Mouse (Mus musculus): ENCODE data around the gene Cers3.

The Cers3 gene

GRCm38 (mm10) chr7:66743377-66743781 lies at the start of gene Cers3:
Cers3 (plus strand) TSS chr7:66743504.
- in situ Hi-C loops (cut with MboI): no loop called here

- in situ Hi-C loops (cut with MboI): loop anchor here (25.0 kb wide), 2 partner anchors 607 to 943 kb away; partner anchors contain the start of genes Lrrc28, Selenos and Ttc23
These were observed 48.8 kb upstream of the Cers3 start for GRCm38 (mm10) chr7:66694467-66694866.

GRCm38 (mm10) chr7:66702721-66703120 lies 40.6 kb upstream of the Cers3 start:
- in situ Hi-C loops (cut with MboI): loop anchor here (25.0 kb wide), 1 partner anchor 510 kb away; the partner anchor contains the start of gene Lysmd4

GRCm38 (mm10) chr7:66704631-66705030 lies 38.7 kb upstream of the Cers3 start:
- in situ Hi-C loops (cut with MboI): loop anchor here (25.0 kb wide), 1 partner anchor 508 kb away; the partner anchor contains the start of gene Lysmd4

GRCm38 (mm10) chr7:66711166-66711565 lies 32.1 kb upstream of the Cers3 start:
- in situ Hi-C loops (cut with MboI): loop anchor here (25.0 kb wide), 1 partner anchor 501 kb away; the partner anchor contains the start of gene Lysmd4

GRCm38 (mm10) chr7:66724514-66724913 lies 18.8 kb upstream of the Cers3 start:
- in situ Hi-C loops (cut with MboI): loop anchor here (25.0 kb wide), 1 partner anchor 488 kb away; the partner anchor contains the start of gene Lysmd4

GRCm38 (mm10) chr7:66724954-66725353 lies 18.4 kb upstream of the Cers3 start:
- in situ Hi-C loops (cut with MboI): loop anchor here (25.0 kb wide), 1 partner anchor 487 kb away; the partner anchor contains the start of gene Lysmd4

- in situ Hi-C loops (cut with MboI): no loop called here
These were observed 15.2 kb upstream of the Cers3 start for GRCm38 (mm10) chr7:66728072-66728471.

- in situ Hi-C loops (cut with MboI): no loop called here
These were observed 14.1 kb upstream of the Cers3 start for GRCm38 (mm10) chr7:66729232-66729631.

- in situ Hi-C loops (cut with MboI): no loop called here
These were observed 9.9 kb upstream of the Cers3 start for GRCm38 (mm10) chr7:66733431-66733830.

GRCm38 (mm10) chr7:66733882-66734281 lies 9.4 kb upstream of the Cers3 start:
- in situ Hi-C loops (cut with MboI): no loop called here

- in situ Hi-C loops (cut with MboI): no loop called here
These were observed 8.8 kb upstream of the Cers3 start for GRCm38 (mm10) chr7:66734466-66734865.

- in situ Hi-C loops (cut with MboI): no loop called here
These were observed 8.3 kb upstream of the Cers3 start for GRCm38 (mm10) chr7:66734993-66735392.

- in situ Hi-C loops (cut with MboI): no loop called here
These were observed 5.9 kb upstream of the Cers3 start for GRCm38 (mm10) chr7:66737418-66737817.

GRCm38 (mm10) chr7:66741008-66741407 lies 2.3 kb upstream of the Cers3 start:
- in situ Hi-C loops (cut with MboI): no loop called here

GRCm38 (mm10) chr7:66741412-66741811 lies 1.9 kb upstream of the Cers3 start:
- in situ Hi-C loops (cut with MboI): no loop called here

GRCm38 (mm10) chr7:66746972-66747371 lies 3.7 kb downstream of the Cers3 start:
- in situ Hi-C loops (cut with MboI): no loop called here

GRCm38 (mm10) chr7:66749998-66750397 lies 6.7 kb downstream of the Cers3 start:
- in situ Hi-C loops (cut with MboI): no loop called here

- in situ Hi-C loops (cut with MboI): no loop called here
These were observed 10.5 kb downstream of the Cers3 start for GRCm38 (mm10) chr7:66753816-66754215.

- in situ Hi-C loops (cut with MboI): no loop called here
These were observed 12.3 kb downstream of the Cers3 start for GRCm38 (mm10) chr7:66755611-66756010.

- in situ Hi-C loops (cut with MboI): no loop called here
These were observed 26.6 kb downstream of the Cers3 start for GRCm38 (mm10) chr7:66769902-66770301.

- in situ Hi-C loops (cut with MboI): no loop called here
These were observed 27.4 kb downstream of the Cers3 start for GRCm38 (mm10) chr7:66770706-66771105.

- in situ Hi-C loops (cut with MboI): no loop called here
These were observed 27.9 kb downstream of the Cers3 start for GRCm38 (mm10) chr7:66771252-66771651.

GRCm38 (mm10) chr7:66779411-66779810 lies 36.1 kb downstream of the Cers3 start:
- in situ Hi-C loops (cut with MboI): no loop called here
